ENCODE assay signal across 7 mouse cellular contexts in genomic region chr11:18957097-18957804, GRCm38 (mm10).
DNase-seq lines count a peak whose midpoint lies in the region; ATAC-seq lines count a peak whose summit lies in the region.

No protein-coding gene starts in this region.

- no peak for ATAC-seq in midbrain, embryonic 11.5 days (ENCODE audit: low FRiP score)
- ATAC-seq in forebrain, embryonic 16.5 days, result no peak
- ATAC-seq in liver, embryonic 11.5 days (replicated peaks; ENCODE audit: low FRiP score), result peak; percentile 70

- H3K4me3 ChIP-seq in midbrain, embryonic 10.5 days, result no peak overlapping the region
- H3K4me3 ChIP-seq in midbrain, embryonic 11.5 days (ENCODE audit: low read depth, low read length), result no peak overlapping the region
- H3K4me3 ChIP-seq in forebrain, embryonic 16.5 days (replicated peaks; ENCODE audit: low read length), result peak overlapping the region; percentile 22; the same call in 1 of the 2 replicates
- no peak overlapping the region for H3K4me3 ChIP-seq in liver, embryonic 11.5 days (ENCODE audit: low read depth, low read length)

- H3K27ac ChIP-seq in midbrain, embryonic 10.5 days (replicated peaks), result peak overlapping the region; percentile 19; the same call in 1 of the 2 replicates
- no peak overlapping the region for H3K27ac ChIP-seq in midbrain, embryonic 11.5 days (ENCODE audit: low read depth, low read length)
- H3K27ac ChIP-seq in forebrain, embryonic 16.5 days (ENCODE audit: low read length), result no peak overlapping the region
- peak overlapping the region; percentile 2; the same call in 1 of the 2 replicates for H3K27ac ChIP-seq in liver, embryonic 11.5 days (ENCODE audit: low read depth, low read length)

- H3K4me2 ChIP-seq in midbrain, embryonic 11.5 days, result no peak overlapping the region
- peak overlapping the region; percentile 37 for H3K4me2 ChIP-seq in forebrain, embryonic 16.5 days (ENCODE audit: low read length)
- peak overlapping the region; percentile 30; the same call in 1 of the 2 replicates for H3K4me2 ChIP-seq in liver, embryonic 11.5 days

- peaks cover 37% of the 10 kb centered on the region for H3K4me1 ChIP-seq in midbrain, embryonic 10.5 days
- no peaks in the 10 kb centered on the region for H3K4me1 ChIP-seq in midbrain, embryonic 11.5 days (ENCODE audit: control insufficient read depth, insufficient read depth, low read length)
- H3K4me1 ChIP-seq in forebrain, embryonic 16.5 days (replicated peaks; ENCODE audit: control insufficient read depth, insufficient read depth, low read length), result no peaks in the 10 kb centered on the region; the same call in 1 of the 2 replicates
- peaks cover 19% of the 10 kb centered on the region for H3K4me1 ChIP-seq in liver, embryonic 11.5 days (replicated peaks; ENCODE audit: control insufficient read depth, insufficient read depth, low read length)

- H3K9ac ChIP-seq in midbrain, embryonic 11.5 days (ENCODE audit: low read length), result no peak overlapping the region
- H3K9ac ChIP-seq in forebrain, embryonic 16.5 days (replicated peaks; ENCODE audit: low read depth, low read length), result no peak overlapping the region
- H3K9ac ChIP-seq in liver, embryonic 11.5 days (ENCODE audit: low read depth, low read length), result no peak overlapping the region

- DNase-seq in midbrain, embryonic 10.5 days (ENCODE audit: low spot score), result no peak
- DNase-seq in midbrain, embryonic 11.5 days (ENCODE audit: low spot score, missing footprints), result no peak
- no peak for DNase-seq in liver, embryonic 11.5 days (ENCODE audit: low spot score)
- no peak for DNase-seq in ovary, postnatal 14 days (ENCODE audit: low spot score)
- no peak for DNase-seq in urinary bladder, postnatal 4 days (ENCODE audit: low spot score in 2 of 2)
- no peak for DNase-seq in frontal cortex, postnatal 10 days (ENCODE audit: low spot score in 2 of 2)

- WGBS in midbrain, embryonic 10.5 days, result 49% methylated on average over 12 of the region's 12 CpGs
- 45% methylated on average over 12 of the region's 12 CpGs for WGBS in midbrain, embryonic 11.5 days
- 41% methylated on average over 12 of the region's 12 CpGs for WGBS in forebrain, embryonic 16.5 days
- WGBS in liver, embryonic 11.5 days, result 14% methylated on average over 12 of the region's 12 CpGs

- H3K27me3 ChIP-seq in midbrain, embryonic 10.5 days (ENCODE audit: low read depth, poor library complexity, severe bottlenecking), result no peaks in the 10 kb centered on the region
- no peaks in the 10 kb centered on the region for H3K27me3 ChIP-seq in midbrain, embryonic 11.5 days (ENCODE audit: control insufficient read depth, insufficient read depth, low read length)
- H3K27me3 ChIP-seq in forebrain, embryonic 16.5 days (replicated peaks; ENCODE audit: control insufficient read depth, insufficient read depth, low read length), result no peaks in the 10 kb centered on the region
- H3K27me3 ChIP-seq in liver, embryonic 11.5 days (replicated peaks; ENCODE audit: control insufficient read depth, insufficient read depth, low read length), result no peaks in the 10 kb centered on the region

- no peaks in the 10 kb centered on the region for H3K9me3 ChIP-seq in midbrain, embryonic 10.5 days (replicated peaks)
- H3K9me3 ChIP-seq in midbrain, embryonic 11.5 days (ENCODE audit: control insufficient read depth, low read length), result no peaks in the 10 kb centered on the region
- H3K9me3 ChIP-seq in forebrain, embryonic 16.5 days (ENCODE audit: control insufficient read depth, low read length), result no peaks in the 10 kb centered on the region
- H3K9me3 ChIP-seq in liver, embryonic 11.5 days (ENCODE audit: control insufficient read depth, low read length), result no peaks in the 10 kb centered on the region

- no peaks in the 10 kb centered on the region for H3K36me3 ChIP-seq in midbrain, embryonic 10.5 days
- H3K36me3 ChIP-seq in midbrain, embryonic 11.5 days (ENCODE audit: control insufficient read depth, insufficient read depth, low read length), result no peaks in the 10 kb centered on the region
- no peaks in the 10 kb centered on the region for H3K36me3 ChIP-seq in forebrain, embryonic 16.5 days (ENCODE audit: control insufficient read depth, insufficient read depth)
- H3K36me3 ChIP-seq in liver, embryonic 11.5 days (ENCODE audit: control insufficient read depth, insufficient read depth, low read length), result no peaks in the 10 kb centered on the region; the same call in 1 of the 2 replicates

Comparison
In these comparisons a context has a peak if more than half of its experiments do, and no peak if none do; other contexts are left out.
1. H3K27ac ChIP-seq: peak in midbrain, embryonic 10.5 days (single experiment) and liver, embryonic 11.5 days (single experiment); none in midbrain, embryonic 11.5 days (single experiment) and forebrain, embryonic 16.5 days (single experiment).